Mouse (Mus musculus): ENCODE measurements around the gene Rom1. TPM values are rescaled to one million over a fixed set of nuclear protein-coding genes. Genes with fewer than 3 reads are reported as not detected.

Gene Rom1
- polyA plus RNA-seq, 1 experiment from 2014 or later = 2.5 TPM

GRCm38 (mm10) chr19:8880311-8881033 is 48.7 kb downstream of the Rom1 start, which contains the start of gene Uqcc3:
Uqcc3 (minus strand) TSS chr19:8880923.
- WGBS (ENCODE audit: insufficient replicate concordance) = under 1% methylated on average over 42 of the region's 42 CpGs
- Histone ChIP-seq H3K4me1 (ENCODE audit: insufficient read depth) (peaks cover 10% of the 10 kb centered on the region), H3K27ac (ENCODE audit: low read depth) (peak within 1 kb of the TSS; percentile 89), H3K9ac (replicated peaks) (peak within 1 kb of the TSS; percentile 88), H3K9me3 (ENCODE audit: low read length) (no peaks in the 10 kb centered on the region), H3K36me3 (replicated peaks; ENCODE audit: insufficient read depth, low read length) (peaks cover 15% of the 10 kb centered on the region), H3K4me3 (ENCODE audit: low read depth, low read length) (peak within 1 kb of the TSS; percentile 94), H3K4me2 (ENCODE audit: low read depth, low read length) (peak within 1 kb of the TSS; percentile 98), H3K27me3 (ENCODE audit: insufficient read depth, low read length) (no peaks in the 10 kb centered on the region)
- TF ChIP-seq CTCF (IDR thresholded peaks at IDR 0.05; ENCODE audit: low read depth) (no peak), EP300 (IDR thresholded peaks at IDR 0.05; ENCODE audit: low read depth) (no peak)
- ATAC-seq (peak; percentile 98), DNase-seq (peak; percentile 89)

Small RNA genes lying within 50 kb of the gene (microRNA-seq; reads per million reads assigned to microRNA genes)
- gene Mir5136 = not detected

Other genes with a start within 250 kb of the Rom1 start
- 64.4 and 68.0 TPM in 2 replicates for gene Slc3a2, start 206.0 kb downstream of the Rom1 start, polyA plus RNA-seq (2015; fragmentation: Nextera tagmentation; extraction: Ambion mirVana)
- gene Wdr74, start 193.5 kb downstream of the Rom1 start, polyA plus RNA-seq (2015; fragmentation: Nextera tagmentation; extraction: Ambion mirVana) = 36.0 and 36.8 TPM in 2 replicates
- gene 1700092M07Rik, start 188.6 kb downstream of the Rom1 start, polyA plus RNA-seq (2015; fragmentation: Nextera tagmentation; extraction: Ambion mirVana) = 0.31 and 0.43 TPM in 2 replicates
- gene Stx5a, start 187.9 kb downstream of the Rom1 start, polyA plus RNA-seq (2015; fragmentation: Nextera tagmentation; extraction: Ambion mirVana) = 36.3 and 37.5 TPM in 2 replicates
- gene Nxf1, start 172.3 kb downstream of the Rom1 start, polyA plus RNA-seq (2015; fragmentation: Nextera tagmentation; extraction: Ambion mirVana) = 47.9 and 49.9 TPM in 2 replicates
- gene Tmem223, start 158.4 kb downstream of the Rom1 start, polyA plus RNA-seq (2015; fragmentation: Nextera tagmentation; extraction: Ambion mirVana) = 56.0 and 59.1 TPM in 2 replicates
- gene Tmem179b, start 154.9 kb downstream of the Rom1 start, polyA plus RNA-seq (2015; fragmentation: Nextera tagmentation; extraction: Ambion mirVana) = 76.3 and 80.3 TPM in 2 replicates
- gene Taf6l, start 142.9 kb downstream of the Rom1 start, polyA plus RNA-seq (2015; fragmentation: Nextera tagmentation; extraction: Ambion mirVana) = 6.6 and 7.9 TPM in 2 replicates
- 61.7 and 63.3 TPM in 2 replicates for gene Polr2g, start 130.8 kb downstream of the Rom1 start, polyA plus RNA-seq (2015; fragmentation: Nextera tagmentation; extraction: Ambion mirVana)
- 0.82 and 0.91 TPM in 2 replicates for gene Zbtb3, start 126.8 kb downstream of the Rom1 start, polyA plus RNA-seq (2015; fragmentation: Nextera tagmentation; extraction: Ambion mirVana)
- 9.8 and 12.5 TPM in 2 replicates for gene Ttc9c, start 110.0 kb downstream of the Rom1 start, polyA plus RNA-seq (2015; fragmentation: Nextera tagmentation; extraction: Ambion mirVana)
- 2.1 and 2.3 TPM in 2 replicates for gene Hnrnpul2, start 109.3 kb downstream of the Rom1 start, polyA plus RNA-seq (2015; fragmentation: Nextera tagmentation; extraction: Ambion mirVana)
- gene AC129217.1, start 99.6 kb downstream of the Rom1 start, polyA plus RNA-seq (2015; fragmentation: Nextera tagmentation; extraction: Ambion mirVana) = not detected in 2 replicates
- gene Bscl2, start 91.9 kb downstream of the Rom1 start, polyA plus RNA-seq (2015; fragmentation: Nextera tagmentation; extraction: Ambion mirVana) = 30.5 and 32.7 TPM in 2 replicates
- 0.08 and 0.23 TPM in 2 replicates for gene Gng3, start 90.2 kb downstream of the Rom1 start, polyA plus RNA-seq (2015; fragmentation: Nextera tagmentation; extraction: Ambion mirVana)
- gene Lrrn4cl, start 78.6 kb downstream of the Rom1 start, polyA plus RNA-seq (2015; fragmentation: Nextera tagmentation; extraction: Ambion mirVana) = 0.24 and 0.26 TPM in 2 replicates
- 147 TPM in 2 replicates for gene Ubxn1, start 57.9 kb downstream of the Rom1 start, polyA plus RNA-seq (2015; fragmentation: Nextera tagmentation; extraction: Ambion mirVana)
- 48.6 and 52.6 TPM in 2 replicates for gene Uqcc3, start 48.4 kb downstream of the Rom1 start, polyA plus RNA-seq (2015; fragmentation: Nextera tagmentation; extraction: Ambion mirVana)
- gene Lbhd1, start 45.6 kb downstream of the Rom1 start, polyA plus RNA-seq (2015; fragmentation: Nextera tagmentation; extraction: Ambion mirVana) = 27.5 and 31.3 TPM in 2 replicates
- gene Gm49403, start 45.4 kb downstream of the Rom1 start, polyA plus RNA-seq (2015; fragmentation: Nextera tagmentation; extraction: Ambion mirVana) = not detected in 2 replicates
- 30.5 and 32.5 TPM in 2 replicates for gene 1810009A15Rik, start 40.5 kb downstream of the Rom1 start, polyA plus RNA-seq (2015; fragmentation: Nextera tagmentation; extraction: Ambion mirVana)
- not detected in 2 replicates for gene Gm49416, start 40.4 kb downstream of the Rom1 start, polyA plus RNA-seq (2015; fragmentation: Nextera tagmentation; extraction: Ambion mirVana)
- gene Ints5, start 36.4 kb downstream of the Rom1 start, polyA plus RNA-seq (2015; fragmentation: Nextera tagmentation; extraction: Ambion mirVana) = 11.4 and 12.1 TPM in 2 replicates
- gene Ganab, start 31.3 kb downstream of the Rom1 start, polyA plus RNA-seq (2015; fragmentation: Nextera tagmentation; extraction: Ambion mirVana) = 29.4 and 32.4 TPM in 2 replicates
- 20.2 and 22.3 TPM in 2 replicates for gene B3gat3, start 9.0 kb downstream of the Rom1 start, polyA plus RNA-seq (2015; fragmentation: Nextera tagmentation; extraction: Ambion mirVana)
- 8.0 and 9.5 TPM in 2 replicates for gene Eml3, start 196 bp upstream of the Rom1 start, polyA plus RNA-seq (2015; fragmentation: Nextera tagmentation; extraction: Ambion mirVana)
- gene Mta2, start 12.5 kb upstream of the Rom1 start, polyA plus RNA-seq (2015; fragmentation: Nextera tagmentation; extraction: Ambion mirVana) = 43.0 and 45.7 TPM in 2 replicates
- gene Tut1, start 24.5 kb upstream of the Rom1 start, polyA plus RNA-seq (2015; fragmentation: Nextera tagmentation; extraction: Ambion mirVana) = 9.0 and 10.7 TPM in 2 replicates
- 129 and 134 TPM in 2 replicates for gene Eef1g, start 37.7 kb upstream of the Rom1 start, polyA plus RNA-seq (2015; fragmentation: Nextera tagmentation; extraction: Ambion mirVana)
- 3.5 and 4.0 TPM in 2 replicates for gene Ahnak, start 59.9 kb upstream of the Rom1 start, polyA plus RNA-seq (2015; fragmentation: Nextera tagmentation; extraction: Ambion mirVana)
- 0.85 and 3.7 TPM in 2 replicates for gene Scgb1a1, start 158.6 kb upstream of the Rom1 start, polyA plus RNA-seq (2015; fragmentation: Nextera tagmentation; extraction: Ambion mirVana)
- 7.0 and 8.3 TPM in 2 replicates for gene Asrgl1, start 206.3 kb upstream of the Rom1 start, polyA plus RNA-seq (2015; fragmentation: Nextera tagmentation; extraction: Ambion mirVana)